Mouse (Mus musculus) thymus, adult 2 months (tissue): Measurements from ENCODE around the gene Shpk.

ENCODE experiments used
- CTCF ChIP-seq: fragments of 200-500 bp; IDR thresholded peaks from 2 replicates; pipeline ENCODE4 v1.5.1; 2012; ENCODE audit warnings: mild to moderate bottlenecking, control low read depth, low read length, moderate library complexity, borderline replicate concordance; ENCODE audit not compliant: control insufficient read depth, poor library complexity, insufficient read depth; ENCODE audit errors: extremely low read depth
- POLR2A ChIP-seq: fragments of 200-500 bp; IDR thresholded peaks from 2 replicates; pipeline ENCODE4 v1.6.1; 2012; ENCODE audit warnings: mild to moderate bottlenecking, low read length, control low read depth, moderate library complexity; ENCODE audit not compliant: control insufficient read depth, poor library complexity, insufficient read depth; ENCODE audit errors: extremely low read depth

GRCm38 (mm10) chr11:73258664-73259063, 59.4 kb downstream of the Shpk start:
- TF ChIP-seq CTCF (no peak), POLR2A (no peak)
